Mouse (Mus musculus) granulocyte monocyte progenitor cell, adult 5-6 weeks (primary cell): Measurements from ENCODE around the gene Egr2. TPM values are rescaled to one million over a fixed set of nuclear protein-coding genes. Genes with fewer than 3 reads are reported as not detected.

Experiments used
- ATAC-seq: replicated peaks from 2 replicates; pipeline ENCODE4 v1.8.0; 2016; ENCODE audit warnings: mild to moderate bottlenecking, moderate TSS enrichment, inconsistent platforms; ENCODE audit not compliant: poor library complexity, severe bottlenecking
- total RNA-seq, 2 experiments: library from RNA; stranded (forward) in 1 of 2; stranded (reverse) in 1 of 2; fragments of 200-712, 200-1000 nt in 1 of 2; fragments of >200 nt in 1 of 2; fragmentation: Nextera tagmentation in 1 of 2; gene quantifications; 2 replicates each; pipeline ENCODE4 v1.2.3; 2014 to 2017

Egr2 gene
- total RNA-seq, 2 experiments from 2014 or later, result 0.72 TPM; not detected in 1

- ATAC-seq, result no peak
These were observed 2.8 kb downstream of the Egr2 start for GRCm38 (mm10) chr10:67538106-67538505.

GRCm38 (mm10) chr10:67538585-67539400, 3.5 kb downstream of the Egr2 start:
- no peak for ATAC-seq

GRCm38 (mm10) chr10:67539401-67539730, 4.1 kb downstream of the Egr2 start:
- ATAC-seq, result no peak

- no peak for ATAC-seq
These were observed 5.3 kb downstream of the Egr2 start for GRCm38 (mm10) chr10:67540591-67540990.

GRCm38 (mm10) chr10:67547850-67548260, 12.6 kb downstream of the Egr2 start:
- ATAC-seq, result peak; percentile 4; the same call in 1 of the 2 replicates

GRCm38 (mm10) chr10:67548261-67548854, 13.1 kb downstream of the Egr2 start:
- ATAC-seq, result peak; percentile 14; the same call in 1 of the 2 replicates

GRCm38 (mm10) chr10:67548877-67549731, 13.8 kb downstream of the Egr2 start, which contains the start of gene Ado:
Ado (minus strand) TSS chr10:67548955.
- ATAC-seq, result peak; percentile 82

- no peak for ATAC-seq
These were observed 22.8 kb downstream of the Egr2 start for GRCm38 (mm10) chr10:67558053-67558452.

- ATAC-seq, result no peak
These were observed 24.6 kb downstream of the Egr2 start for GRCm38 (mm10) chr10:67559765-67560394.

GRCm38 (mm10) chr10:67561185-67561584, 25.9 kb downstream of the Egr2 start:
- ATAC-seq, result no peak

- no peak for ATAC-seq
These were observed 29.2 kb downstream of the Egr2 start for GRCm38 (mm10) chr10:67564509-67564908.

- ATAC-seq, result peak; percentile 90
These were observed 30.8 kb downstream of the Egr2 start for GRCm38 (mm10) chr10:67566104-67566503.

GRCm38 (mm10) chr10:67569539-67569938, 34.3 kb downstream of the Egr2 start:
- ATAC-seq, result no peak

GRCm38 (mm10) chr10:67571443-67571842, 36.2 kb downstream of the Egr2 start:
- no peak for ATAC-seq

GRCm38 (mm10) chr10:67573310-67573709, 38.0 kb downstream of the Egr2 start:
- ATAC-seq, result no peak

- ATAC-seq, result peak; percentile 49
These were observed 44.6 kb downstream of the Egr2 start for GRCm38 (mm10) chr10:67579830-67580229.

GRCm38 (mm10) chr10:67581698-67582285, 46.5 kb downstream of the Egr2 start:
- ATAC-seq, result peak; percentile 77

GRCm38 (mm10) chr10:67585873-67586610, 50.8 kb downstream of the Egr2 start:
- no peak for ATAC-seq
